Mouse (Mus musculus): ENCODE data around the gene Tfpt. TPM values are rescaled to one million over a fixed set of nuclear protein-coding genes. Genes with fewer than 3 reads are reported as not detected.
"Not testable (repeated sequence)": the region's sequence is repeated elsewhere in the genome, so short reads cannot be mapped to it uniquely, and the experiment has no call there.

Tfpt gene
- total RNA-seq, 2 experiments from 2014 or later, result 17.2 to 25.4 TPM

DNA sequence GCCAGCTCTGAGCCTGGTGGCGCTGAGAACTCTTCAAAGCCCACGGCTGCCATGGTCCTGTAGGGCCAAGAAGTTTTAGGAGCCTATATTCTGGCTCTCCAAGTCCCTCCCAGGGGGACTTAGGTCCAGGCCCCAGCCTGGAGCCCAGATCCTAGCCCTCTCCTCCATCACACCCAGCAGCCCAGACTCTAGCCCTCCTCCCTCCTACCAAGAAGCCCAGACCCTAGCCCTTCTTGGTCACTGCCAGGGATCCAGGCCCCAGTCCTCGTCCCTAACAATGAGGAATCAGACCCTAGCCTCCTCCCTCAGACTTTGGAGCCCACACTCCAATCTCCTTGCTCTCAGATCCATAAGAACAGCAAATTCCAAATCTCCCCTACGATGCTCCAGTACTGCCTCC, 699 bp downstream of the Tfpt start:
- intact Hi-C loops (cut with DNase I), result loop anchor here (10.0 kb wide), 1 partner anchor 516 kb away; no protein-coding TSS in a partner anchor
- DNase-seq, result no peak

DNA sequence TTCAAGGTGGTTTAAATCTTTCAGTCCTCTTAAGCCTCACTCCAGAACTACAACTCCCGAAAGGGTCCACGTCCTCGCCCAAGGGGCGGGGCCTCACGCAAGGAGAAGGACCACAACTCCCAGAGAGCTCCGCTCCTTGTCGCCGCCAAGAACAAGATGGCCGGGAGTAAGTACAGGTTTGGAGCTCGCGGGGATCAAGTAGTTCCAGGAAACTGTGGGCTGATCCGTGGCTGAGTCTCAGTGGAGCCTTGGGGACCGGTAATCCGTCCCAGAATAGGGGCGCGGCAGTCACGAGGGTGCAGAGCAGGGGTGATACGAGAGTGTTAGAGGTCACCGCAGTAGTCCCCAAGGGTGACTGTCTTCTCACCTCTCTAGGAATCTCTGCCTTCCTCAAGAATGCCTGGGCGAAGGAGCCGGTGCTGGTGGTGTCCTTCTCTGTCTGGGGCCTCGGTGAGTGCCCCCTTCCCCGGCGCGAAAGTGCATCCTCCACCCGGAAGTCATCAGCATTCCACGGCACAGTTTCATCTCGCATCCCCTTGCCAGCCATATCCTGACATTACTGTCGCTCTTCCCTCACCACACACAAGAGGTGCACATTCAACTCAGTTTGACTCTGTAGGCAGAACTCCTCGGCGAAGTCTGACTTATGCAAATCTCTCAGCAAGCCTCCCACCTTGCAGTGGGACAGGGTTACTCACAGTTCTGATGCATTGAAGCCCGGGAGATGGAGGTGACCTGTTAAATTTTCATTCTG, 12.3 kb downstream of the Tfpt start, which contains the start of gene Ndufa3:
Gene Ndufa3 (plus strand): TSS at position 132 of the 754 bp plus-strand sequence.
- peak; percentile 83 to 85 for DNase-seq
- intact Hi-C loops (cut with DNase I), result no loop called here

GRCm38 (mm10) chr7:3616389-3617241, 13.1 kb downstream of the Tfpt start:
- intact Hi-C loops (cut with DNase I), result no loop called here
- DNase-seq, result no peak

DNA sequence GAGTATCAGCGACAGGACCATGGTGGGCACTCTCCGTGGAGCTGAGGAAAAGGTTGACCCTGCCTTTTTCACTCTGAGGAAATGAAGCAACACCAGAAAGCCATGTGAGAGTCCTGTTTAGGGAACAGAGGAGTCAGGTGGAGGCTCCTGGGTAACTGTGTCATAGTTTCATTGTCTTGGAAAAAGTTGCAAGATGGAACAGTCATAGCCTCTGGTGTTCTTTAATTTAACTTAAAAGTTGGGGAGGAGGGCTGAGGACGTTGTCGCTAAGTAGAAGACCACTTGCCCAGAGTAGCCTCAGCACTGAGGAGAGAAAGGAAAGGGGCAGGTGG, 13.7 kb downstream of the Tfpt start, which contains the start of gene Oscar:
Gene Oscar (minus strand): TSS at position 101 of the 332 bp plus-strand sequence.
- intact Hi-C loops (cut with DNase I), result no loop called here
- no peak for DNase-seq

- intact Hi-C loops (cut with DNase I), result no loop called here
Observed at GRCm38 (mm10) chr7:3614021-3614420, 15.7 kb downstream of the Tfpt start.

GRCm38 (mm10) chr7:3611006-3611405, 18.7 kb downstream of the Tfpt start:
- no peak for DNase-seq
- intact Hi-C loops (cut with DNase I), result no loop called here

More at GRCm38 (mm10) chr7:3614021-3614420, 15.7 kb downstream of the Tfpt start:
- DNase-seq, result no peak

GRCm38 (mm10) chr7:3610437-3610836, 19.3 kb downstream of the Tfpt start:
- DNase-seq, result no peak
- intact Hi-C loops (cut with DNase I), result no loop called here

- peak; percentile 59 to 69 for DNase-seq
- intact Hi-C loops (cut with DNase I), result no loop called here
Observed at GRCm38 (mm10) chr7:3609082-3609481, 20.6 kb downstream of the Tfpt start.

DNA sequence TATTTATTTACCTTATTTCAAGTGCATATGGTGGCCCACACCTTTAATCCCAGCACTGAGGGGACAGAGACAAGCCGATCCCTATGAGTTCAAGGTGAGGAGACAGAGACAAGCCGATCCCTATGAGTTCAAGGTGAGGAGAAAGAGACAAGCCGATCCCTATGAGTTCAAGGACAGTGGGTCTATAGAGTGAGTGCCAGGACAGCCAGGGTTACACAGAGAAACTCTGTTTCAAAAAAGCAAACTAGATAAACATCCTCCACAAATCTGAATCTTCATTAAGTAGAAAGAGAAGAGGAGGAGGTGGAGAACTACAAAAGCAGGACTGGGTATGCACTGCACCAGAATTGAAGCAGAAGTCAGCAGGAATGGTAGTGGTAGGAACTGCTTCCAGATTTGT, 21.1 kb downstream of the Tfpt start:
- no peak for DNase-seq
- intact Hi-C loops (cut with DNase I), result no loop called here

- intact Hi-C loops (cut with DNase I), result no loop called here
- no peak for DNase-seq
Observed at GRCm38 (mm10) chr7:3607391-3607790, 22.3 kb downstream of the Tfpt start.

DNA sequence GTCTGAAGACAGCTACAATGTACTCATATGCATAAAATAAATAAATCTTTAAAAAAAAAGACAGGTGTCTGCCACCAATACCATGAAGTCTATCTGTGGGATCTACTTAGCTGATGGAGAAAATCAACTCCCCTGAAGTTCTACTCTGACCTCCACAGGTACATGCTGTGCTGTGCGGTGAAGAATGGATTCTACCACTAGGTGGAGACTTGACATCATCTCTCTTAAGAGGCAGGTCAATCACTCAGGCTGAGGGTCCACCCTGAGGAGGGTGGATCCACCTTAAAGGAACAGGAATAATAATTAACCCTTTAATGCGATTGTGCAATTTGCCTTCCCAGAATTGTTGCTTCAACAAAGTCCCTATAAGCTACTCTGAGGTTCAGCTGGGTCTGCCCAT, 22.9 kb downstream of the Tfpt start:
- DNase-seq, result no peak
- intact Hi-C loops (cut with DNase I), result no loop called here

GRCm38 (mm10) chr7:3601119-3601518, 28.6 kb downstream of the Tfpt start:
- intact Hi-C loops (cut with DNase I), result no loop called here
- DNase-seq, result peak; percentile 64 to 69

- intact Hi-C loops (cut with DNase I); DNase-seq: not testable (repeated sequence)
Observed at GRCm38 (mm10) chr7:3597755-3598154, 32.0 kb downstream of the Tfpt start.

- intact Hi-C loops (cut with DNase I), result no loop called here
- no peak for DNase-seq
Observed at GRCm38 (mm10) chr7:3595146-3595545, 34.6 kb downstream of the Tfpt start.

DNA sequence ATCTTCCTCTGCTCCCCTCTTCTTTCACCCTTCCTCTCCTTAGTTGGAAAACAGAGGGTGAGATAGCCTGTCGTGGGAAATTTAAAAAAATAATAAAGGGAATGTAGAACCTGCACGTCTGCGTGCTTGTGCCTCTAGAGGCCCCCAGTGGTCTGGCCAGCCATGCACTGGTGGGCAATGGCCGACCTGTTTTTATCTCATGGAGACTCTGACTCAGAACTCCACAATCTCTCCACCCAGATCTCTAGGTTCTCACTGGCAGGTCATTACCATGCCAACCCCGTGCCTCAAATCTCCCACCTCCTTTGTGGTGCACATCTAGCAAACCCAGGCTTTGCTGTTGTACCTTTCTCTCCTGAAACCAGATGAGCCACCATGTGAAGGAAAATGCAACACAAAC, 35.0 kb downstream of the Tfpt start:
- no peak for DNase-seq
- intact Hi-C loops (cut with DNase I), result loop anchor here (5.0 kb wide), 1 partner anchor 372 kb away; no protein-coding TSS in a partner anchor

GRCm38 (mm10) chr7:3593855-3594254, 35.9 kb downstream of the Tfpt start:
- intact Hi-C loops (cut with DNase I), result loop anchor here (5.0 kb wide), 1 partner anchor 372 kb away; no protein-coding TSS in a partner anchor
- DNase-seq, result no peak

- DNase-seq, result no peak
- intact Hi-C loops (cut with DNase I), result loop anchor here (5.0 kb wide), 1 partner anchor 369 kb away; no protein-coding TSS in a partner anchor
Observed at GRCm38 (mm10) chr7:3591534-3591933, 38.2 kb downstream of the Tfpt start.

GRCm38 (mm10) chr7:3590550-3590949, 39.2 kb downstream of the Tfpt start:
- DNase-seq, result no peak
- intact Hi-C loops (cut with DNase I), result loop anchor here (5.0 kb wide), 1 partner anchor 368 kb away; no protein-coding TSS in a partner anchor

- no peak for DNase-seq
- intact Hi-C loops (cut with DNase I), result no loop called here
Observed at GRCm38 (mm10) chr7:3587292-3587691, 42.4 kb downstream of the Tfpt start.

GRCm38 (mm10) chr7:3586255-3586654, 43.5 kb downstream of the Tfpt start:
- DNase-seq, result no peak
- intact Hi-C loops (cut with DNase I), result no loop called here

GRCm38 (mm10) chr7:3585763-3586162, 44.0 kb downstream of the Tfpt start:
- intact Hi-C loops (cut with DNase I), result no loop called here
- no peak for DNase-seq
